Mouse (Mus musculus) neutrophil, adult 59 days (primary cell): ENCODE results near the gene Cnrip1. TPM values are rescaled to one million over a fixed set of nuclear protein-coding genes. Genes with fewer than 3 reads are reported as not detected.

Experiments used
- total RNA-seq, 2 experiments: library from RNA; stranded (reverse); gene quantifications; 1 replicate in 1 of 2; 2 replicates in 1 of 2; pipeline ENCODE4 v1.2.4; 2023

Cnrip1 gene
- 1 to 10 TPM in 1 of 2 experiments, under 1 TPM in 1; 0.90 to 1.2 TPM for total RNA-seq

DNA sequence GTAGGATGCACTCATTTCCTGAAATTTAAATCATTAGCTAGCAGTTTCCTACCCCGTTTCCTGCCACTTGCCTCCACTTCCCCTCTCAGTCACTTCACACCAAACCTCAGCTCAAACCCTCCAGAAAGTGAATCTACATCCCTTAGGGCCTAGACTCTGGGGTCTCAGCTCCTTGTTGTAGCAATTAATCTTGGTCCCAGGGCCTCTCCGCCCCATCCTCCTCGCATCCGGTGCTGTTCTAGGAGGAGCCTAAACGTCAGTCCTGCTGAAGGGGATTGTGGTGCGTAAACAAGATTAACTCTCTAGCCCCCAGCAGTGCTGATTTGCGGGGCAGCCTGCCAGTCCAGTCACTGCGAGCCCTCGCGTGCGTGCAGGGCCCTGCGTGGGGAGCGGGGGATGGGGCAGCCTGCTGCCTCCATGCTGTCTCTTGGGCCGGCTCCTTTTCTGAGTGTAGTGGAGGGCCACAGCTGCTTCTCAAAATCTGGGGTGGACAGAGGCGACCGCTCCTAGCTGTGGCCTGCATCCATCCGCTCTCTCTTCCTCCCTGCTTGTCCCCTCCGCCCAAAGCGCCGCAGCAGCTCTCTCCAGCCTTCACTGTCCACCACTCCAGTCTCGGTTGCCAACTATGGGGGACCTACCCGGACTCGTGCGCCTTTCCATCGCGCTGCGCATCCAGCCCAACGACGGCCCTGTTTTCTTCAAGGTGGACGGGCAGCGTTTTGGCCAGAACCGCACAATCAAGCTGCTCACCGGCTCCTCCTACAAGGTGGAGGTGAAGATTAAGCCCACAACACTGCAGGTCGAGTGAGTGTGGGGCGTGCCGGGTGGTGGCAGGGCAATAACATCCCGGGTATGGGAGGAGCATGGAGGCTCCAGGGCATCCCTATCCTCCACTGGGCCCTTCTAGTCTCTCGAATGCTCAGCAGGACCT, at the start of gene Cnrip1, which contains the start of gene Plek:
TSS of gene Cnrip1 (plus strand) at position 42 of the 931 bp plus-strand sequence.
TSS of gene Plek (minus strand) at position 837 of the 931 bp plus-strand sequence.

Other genes starting within 250 kb of the Cnrip1 start
- gene Fbxo48, start 100.2 kb upstream of the Cnrip1 start, total RNA-seq = 1 to 10 TPM; 3.8 to 5.3 TPM
- 100 to 1,000 TPM; 301 to 310 TPM for gene Plek, start 795 bp downstream of the Cnrip1 start, total RNA-seq
- 10 to 100 TPM; 63.7 to 68.8 TPM for gene Ppp3r1, start 107.7 kb downstream of the Cnrip1 start, total RNA-seq
- gene Wdr92, start 130.5 kb downstream of the Cnrip1 start, total RNA-seq = 1 to 10 TPM; 4.4 to 4.8 TPM
- 10 to 100 TPM; 10.0 to 12.7 TPM for gene Pno1, start 160.0 kb downstream of the Cnrip1 start, total RNA-seq
- 10 to 100 TPM; 24.2 to 32.0 TPM for gene C1d, start 206.0 kb downstream of the Cnrip1 start, total RNA-seq